Mouse (Mus musculus) bone marrow, adult 2 months (tissue): Measurements from ENCODE around the gene Rad51b.

ENCODE experiments used
- CTCF ChIP-seq: fragments of 200-500 bp; IDR thresholded peaks from 2 replicates; pipeline ENCODE4 v1.5.1; 2011; ENCODE audit warnings: low read length, control low read depth; ENCODE audit not compliant: control insufficient read depth, insufficient read depth
- POLR2A ChIP-seq: fragments of 200-500 bp; IDR thresholded peaks from 2 replicates; pipeline ENCODE4 v1.6.1; 2011; ENCODE audit warnings: low read depth, mild to moderate bottlenecking, control low read depth, low read length, borderline replicate concordance; ENCODE audit not compliant: control insufficient read depth

- TF ChIP-seq CTCF (no peak), POLR2A (no peak)
Observed at GRCm38 (mm10) chr12:79535532-79536437, 238.7 kb downstream of the Rad51b start.
